Mouse (Mus musculus) intestine, embryonic 14.5 days (tissue): ENCODE results near the gene Rap1gap2. TPM values are rescaled to one million over a fixed set of nuclear protein-coding genes. Genes with fewer than 3 reads are reported as not detected.

Source experiments
- ATAC-seq: fragments of 200-750 bp; cut with Nextera tagmentation; replicated peaks from 2 replicates; pipeline ENCODE4 v1.8.0; 2017; ENCODE audit warnings: low read depth, moderate number of reproducible peaks, moderate TSS enrichment, moderate library complexity; ENCODE audit not compliant: low FRiP score, low TSS enrichment
- DNase-seq: peaks from one replicate; pipeline ENCODE4 v3.0.0-alpha.2; 2018; ENCODE audit warnings: low spot score
- H3K27ac ChIP-seq: fragments of 300-500 bp; sonication (generic); 2 replicates; pipeline ENCODE4 v1.5.1; 2014; ENCODE audit warnings: low read depth, mild to moderate bottlenecking, control low read depth
- H3K27me3 ChIP-seq: fragments of 300-500 bp; sonication (generic); replicated peaks from 2 replicates; pipeline ENCODE4 v1.6.1; 2014; ENCODE audit warnings: low read length, control low read depth; ENCODE audit not compliant: control insufficient read depth, insufficient read depth
- H3K36me3 ChIP-seq: fragments of 300-500 bp; sonication (generic); 2 replicates; pipeline ENCODE4 v1.6.1; 2014; ENCODE audit warnings: low read length, control low read depth; ENCODE audit not compliant: control insufficient read depth, insufficient read depth
- H3K4me1 ChIP-seq: fragments of 300-500 bp; sonication (generic); replicated peaks from 2 replicates; pipeline ENCODE4 v1.6.1; 2014; ENCODE audit warnings: low read length, control low read depth, mixed read lengths; ENCODE audit not compliant: control insufficient read depth, insufficient read depth
- H3K4me2 ChIP-seq: fragments of 300-500 bp; sonication (generic); 2 replicates; pipeline ENCODE4 v1.6.1; 2014; ENCODE audit warnings: low read length
- H3K4me3 ChIP-seq: fragments of 300-500 bp; sonication (generic); 2 replicates; pipeline ENCODE4 v1.5.1; 2014; ENCODE audit warnings: low read depth, low read length, control low read depth, mixed read lengths
- H3K9ac ChIP-seq: fragments of 300-500 bp; sonication (generic); 2 replicates; pipeline ENCODE4 v1.6.1; 2014; ENCODE audit warnings: mild to moderate bottlenecking, low read length
- H3K9me3 ChIP-seq: fragments of 300-500 bp; sonication (generic); 2 replicates; pipeline ENCODE4 v1.6.1; 2016; ENCODE audit warnings: low read length, control low read depth; ENCODE audit not compliant: control insufficient read depth
- WGBS: fragments of 180-500 bp; shearing (Covaris S2); extraction: QIAGEN DNeasy Blood & Tissue Kit; methylation state at CpG from one replicate; pipeline ENCODE4 v1.1.7; 2014; 5-methylcytosine and 5-hydroxymethylcytosine counted together
- polyA plus RNA-seq: library from polyadenylated mRNA; unstranded; fragments of >200 nt; fragmentation: Nextera tagmentation; extraction: Ambion mirVana; gene quantifications from 2 replicates; pipeline ENCODE4 v1.2.1, GENCODE M21; 2014

Rap1gap2 gene
- polyA plus RNA-seq, 1 experiment from 2014 or later, result 11.6 TPM

DNA sequence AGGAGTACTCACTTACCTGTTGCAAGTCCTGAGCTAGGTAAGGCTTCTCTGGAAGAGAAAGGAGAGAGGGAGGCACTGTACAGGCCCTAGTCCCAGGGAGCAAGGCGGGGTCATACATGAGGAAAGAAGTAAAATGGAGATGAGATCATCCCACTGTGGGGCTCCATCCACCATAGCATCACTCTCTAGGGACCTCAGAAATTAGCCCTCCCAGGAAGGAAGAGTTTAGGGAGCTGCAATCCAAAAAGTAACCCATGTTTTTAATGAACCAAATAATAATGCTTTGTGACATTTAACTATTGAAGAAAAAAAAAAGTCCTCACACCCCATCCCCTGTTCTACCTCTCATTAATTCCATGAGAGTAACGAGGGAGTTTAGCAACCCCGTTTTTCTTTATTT lies 258.2 kb downstream of the Rap1gap2 start, which contains the start of gene Olfr411:
Olfr411 (minus strand) TSS at position 101 of the 400 bp plus-strand sequence.
- no peak for DNase-seq
- H3K27ac ChIP-seq, result no peak within 1 kb of the TSS
- H3K4me3 ChIP-seq, result no peak within 1 kb of the TSS
- no peak within 1 kb of the TSS for H3K9ac ChIP-seq
- no peaks in the 10 kb centered on the region for H3K4me1 ChIP-seq
- H3K4me2 ChIP-seq, result no peak within 1 kb of the TSS
- no peak for ATAC-seq
- 85% methylated on average over 3 of the region's 3 CpGs for WGBS
- no peaks in the 10 kb centered on the region for H3K36me3 ChIP-seq
- H3K27me3 ChIP-seq, result no peaks in the 10 kb centered on the region
- H3K9me3 ChIP-seq, result no peaks in the 10 kb centered on the region

DNA sequence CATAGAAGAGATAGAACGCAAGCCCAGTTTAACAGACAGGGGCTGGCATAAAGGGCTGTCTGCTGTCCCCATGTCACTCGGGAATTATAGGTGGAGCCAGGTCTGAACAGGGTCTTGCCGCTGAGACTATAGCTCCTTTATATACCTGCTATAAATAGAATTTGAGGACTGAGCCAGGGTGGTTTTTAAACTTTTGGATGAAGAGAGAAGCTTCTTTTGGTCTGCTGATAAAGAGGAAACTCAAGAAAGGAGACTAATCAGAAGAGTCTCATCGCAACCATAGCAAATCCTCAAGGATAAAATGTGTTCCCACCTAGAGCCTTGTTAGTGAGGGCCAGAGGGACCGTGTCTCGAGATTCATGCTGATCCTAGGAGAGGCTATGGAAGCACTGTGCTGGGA lies 272.8 kb downstream of the Rap1gap2 start, which contains the start of gene Olfr410:
Olfr410 (minus strand) TSS at position 101 of the 400 bp plus-strand sequence.
- no peaks in the 10 kb centered on the region for H3K36me3 ChIP-seq
- H3K9ac ChIP-seq, result no peak within 1 kb of the TSS
- DNase-seq, result no peak
- H3K9me3 ChIP-seq, result no peaks in the 10 kb centered on the region
- no peak within 1 kb of the TSS for H3K4me2 ChIP-seq
- no peak within 1 kb of the TSS for H3K4me3 ChIP-seq
- H3K27me3 ChIP-seq, result no peaks in the 10 kb centered on the region
- no peak within 1 kb of the TSS for H3K27ac ChIP-seq
- 82% methylated on average over 6 of the region's 6 CpGs for WGBS
- ATAC-seq, result no peak
- H3K4me1 ChIP-seq, result no peaks in the 10 kb centered on the region

Other genes starting within 250 kb of the Rap1gap2 start
- not detected in 2 replicates for gene Olfr412, start 248.8 kb downstream of the Rap1gap2 start, polyA plus RNA-seq
- 0.56 and 0.74 TPM in 2 replicates for gene Ccdc92b, start 8.7 kb upstream of the Rap1gap2 start, polyA plus RNA-seq
- gene Cluh, start 38.6 kb upstream of the Rap1gap2 start, polyA plus RNA-seq, result 38.7 and 47.0 TPM in 2 replicates
- 58.7 and 61.8 TPM in 2 replicates for gene Pafah1b1, start 113.8 kb upstream of the Rap1gap2 start, polyA plus RNA-seq
- gene Mettl16, start 159.9 kb upstream of the Rap1gap2 start, polyA plus RNA-seq, result 31.9 and 36.4 TPM in 2 replicates
- gene Mnt, start 220.0 kb upstream of the Rap1gap2 start, polyA plus RNA-seq, result 4.4 and 5.5 TPM in 2 replicates